Mouse (Mus musculus) spleen, adult 2 months (tissue): ENCODE measurements at regions not wholly inside any gene's neighbourhood (a gene's known extent, or its start where the extent isn't known, plus 50 kb on each side); places are given as distances from the start of the nearest gene placed in this dataset.

Source experiments
- CTCF ChIP-seq: fragments of 200-500 bp; IDR thresholded peaks from 2 replicates; pipeline ENCODE4 v1.5.1; 2011; ENCODE audit warnings: mild to moderate bottlenecking, inconsistent platforms; ENCODE audit not compliant: insufficient read depth, insufficient read length, insufficient replicate concordance; ENCODE audit errors: extremely low read depth
- POLR2A ChIP-seq: fragments of 200-500 bp; IDR thresholded peaks from 2 replicates; pipeline ENCODE4 v1.6.1; 2011; ENCODE audit warnings: low read depth, low read length, inconsistent platforms

DNA sequence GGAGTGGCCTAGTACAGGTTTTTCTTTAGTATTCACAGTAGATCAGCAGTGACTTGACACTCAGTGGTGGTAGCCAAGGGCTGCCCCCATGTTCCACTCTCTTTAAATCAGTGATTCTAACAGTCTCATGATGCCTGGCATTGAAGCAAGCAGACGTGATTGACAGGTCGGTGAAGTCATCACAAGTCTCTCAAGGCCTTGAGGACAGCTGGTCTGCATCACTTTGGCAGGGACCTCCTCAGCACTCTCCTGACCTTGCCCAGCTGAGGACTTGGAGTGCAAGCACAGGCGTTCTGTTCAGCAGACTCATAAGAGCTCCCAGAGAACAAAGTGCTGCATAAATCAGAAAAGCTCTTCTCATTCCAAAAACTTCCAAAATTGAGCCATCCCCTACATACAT is 285.4 kb upstream of the Klf3 start:
- TF ChIP-seq CTCF (no peak), POLR2A (no peak)
